Mouse (Mus musculus): ENCODE results near the gene Exd1.

DNA sequence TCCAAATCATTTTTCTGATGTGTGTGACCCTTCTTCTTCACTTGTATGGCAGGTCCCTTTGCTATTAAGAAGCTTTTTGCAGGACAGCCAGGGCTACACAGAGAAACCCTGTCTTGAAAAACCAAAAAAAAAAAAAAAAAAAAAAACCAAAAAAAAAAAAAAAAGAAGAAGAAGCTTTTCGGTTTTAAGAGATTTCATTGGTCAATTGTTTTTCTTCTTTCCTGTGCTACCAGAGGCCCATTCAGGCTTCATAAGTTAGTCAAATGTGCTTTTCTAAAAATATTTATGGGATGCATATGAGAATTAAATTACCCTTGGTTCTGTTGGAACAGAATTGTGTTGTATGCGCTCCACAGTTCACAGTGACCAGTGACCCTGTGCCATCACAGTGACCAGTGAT is 48.6 kb downstream of the Exd1 start:
- no peak for TF ChIP-seq CTCF (IDR thresholded peaks at IDR 0.05; ENCODE audit: low read depth)
- TF ChIP-seq EP300 (IDR thresholded peaks at IDR 0.05; ENCODE audit: low read depth), result no peak

Measured in liver, embryonic 14.5 days (tissue).